Mouse (Mus musculus) activated CD4-positive, CD25-positive, alpha-beta regulatory T cell, adult 4 months (primary cell): Measurements from ENCODE around the gene Rcor1. TPM values are rescaled to one million over a fixed set of nuclear protein-coding genes. Genes with fewer than 3 reads are reported as not detected.

Source experiments
- ATAC-seq: one replicate; pipeline ENCODE4 v1.8.0; 2017
- polyA plus RNA-seq, 2 experiments: library from polyadenylated mRNA; unstranded; fragments of 100-300 nt; shearing (Covaris generic); gene quantifications; one replicate each; pipeline ENCODE4 v1.2.1; 2017

The Rcor1 gene
- 10 to 100 TPM; 14.7 to 15.9 TPM for polyA plus RNA-seq

DNA sequence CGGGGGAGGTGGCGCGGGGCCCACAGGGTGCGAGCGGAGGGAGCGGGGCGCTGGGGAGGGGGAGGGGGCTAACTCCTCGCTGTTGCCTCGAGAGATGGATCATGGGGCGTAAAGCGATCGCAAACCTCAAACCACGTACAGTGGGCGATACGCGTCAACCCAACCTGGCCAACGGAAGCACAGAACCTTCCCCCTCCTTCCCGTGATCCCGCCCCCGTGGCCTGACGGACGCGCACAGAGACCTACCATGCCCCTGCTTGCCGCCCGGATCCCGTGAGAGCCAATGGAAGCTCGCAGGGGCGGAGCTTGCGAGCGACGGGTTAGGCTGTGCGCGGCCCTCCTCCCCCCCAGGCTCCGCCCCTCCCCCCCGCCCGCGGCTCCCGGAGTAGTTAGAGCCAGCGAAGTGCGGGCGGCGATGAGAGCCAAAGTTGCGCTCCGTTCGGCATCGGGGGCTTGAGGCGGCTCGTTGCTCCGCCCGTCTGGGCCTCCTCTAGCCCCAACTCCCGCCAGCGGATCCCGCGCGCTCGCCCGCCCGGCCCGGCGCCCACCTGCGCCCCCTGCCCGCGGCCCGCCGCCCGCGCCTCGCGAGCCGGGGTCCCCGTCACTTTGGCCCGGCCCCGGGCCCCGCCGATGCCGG is at the start of gene Rcor1:
Rcor1 (plus strand) TSS at position 376 of the 637 bp plus-strand sequence.
- peak; percentile 97 for ATAC-seq

DNA sequence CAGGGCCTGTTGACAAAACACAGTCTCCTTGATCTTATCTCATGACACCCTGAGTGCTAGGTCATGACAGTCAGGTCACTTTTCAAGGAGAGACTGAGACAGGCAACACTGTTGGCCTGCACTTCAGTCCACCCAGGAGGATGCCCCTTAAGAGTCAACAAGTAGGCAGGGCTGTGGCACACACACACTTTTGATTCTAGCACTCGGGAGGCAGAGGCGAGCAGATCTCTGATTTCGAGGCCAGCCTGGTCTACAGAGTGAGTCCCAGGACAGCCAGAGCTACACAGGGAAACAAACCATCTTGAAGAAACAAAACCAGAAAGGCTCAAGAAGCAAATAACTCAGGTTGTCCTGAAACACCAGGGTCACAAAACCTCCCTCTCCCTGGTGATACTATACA is 49.7 kb upstream of the Rcor1 start:
- ATAC-seq: no peak

DNA sequence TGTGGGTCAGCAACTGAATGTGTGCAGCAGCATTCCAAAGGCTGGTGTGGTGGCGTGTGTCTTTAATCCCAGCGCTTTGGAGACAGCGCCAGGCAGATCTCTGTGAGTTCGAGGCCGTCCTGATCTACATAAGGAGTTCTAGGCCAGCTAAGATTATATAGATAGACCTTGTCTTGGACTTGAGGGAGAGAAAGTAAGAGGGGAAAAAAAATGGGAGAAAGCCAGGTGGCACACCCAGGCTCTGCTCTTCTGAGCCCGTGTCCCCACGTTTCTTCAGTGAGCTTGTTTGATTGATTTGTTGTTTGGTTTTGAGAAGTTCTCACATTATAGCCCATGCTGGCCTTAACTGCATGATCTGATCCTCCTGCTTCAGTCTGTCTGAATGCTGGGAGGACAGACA is 48.7 kb upstream of the Rcor1 start:
- no peak for ATAC-seq

DNA sequence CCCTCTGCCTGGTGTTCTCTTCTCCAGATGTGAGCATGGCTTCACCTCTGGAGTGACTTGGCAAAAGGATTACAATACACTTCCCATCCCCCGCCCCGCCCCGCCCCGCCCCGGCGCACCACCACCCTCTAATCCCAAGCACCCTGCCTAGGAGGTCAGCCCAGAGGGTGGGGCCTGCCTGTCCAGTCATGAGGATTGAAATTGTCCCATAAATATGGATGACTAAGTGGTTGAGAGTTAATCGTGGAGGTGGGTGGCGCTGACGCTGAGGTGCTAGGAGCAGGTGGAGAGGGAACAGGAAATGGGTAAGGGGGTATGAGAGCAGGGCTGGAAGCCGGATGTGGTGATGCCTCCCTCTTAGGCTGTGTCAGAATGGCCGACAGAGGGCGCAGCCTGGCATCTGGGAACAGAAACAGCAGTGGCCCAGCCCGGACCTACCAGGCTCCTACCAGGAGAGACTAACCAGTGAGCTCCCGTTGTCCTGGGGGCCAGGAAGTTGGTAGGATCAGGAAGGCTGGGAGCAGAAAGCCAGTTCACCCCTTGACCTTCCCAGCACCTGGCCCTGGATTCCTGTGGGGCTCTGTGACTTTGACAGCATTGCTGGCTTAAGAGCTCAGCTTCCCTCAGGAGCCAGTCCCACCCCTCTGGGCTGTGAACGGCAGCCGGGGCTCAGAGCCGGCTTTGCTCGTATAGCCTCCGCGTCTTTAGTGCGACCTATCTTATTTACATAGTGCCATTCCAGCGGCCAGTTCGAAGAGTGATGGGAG is 47.6 kb upstream of the Rcor1 start:
- peak; percentile 88 for ATAC-seq

DNA sequence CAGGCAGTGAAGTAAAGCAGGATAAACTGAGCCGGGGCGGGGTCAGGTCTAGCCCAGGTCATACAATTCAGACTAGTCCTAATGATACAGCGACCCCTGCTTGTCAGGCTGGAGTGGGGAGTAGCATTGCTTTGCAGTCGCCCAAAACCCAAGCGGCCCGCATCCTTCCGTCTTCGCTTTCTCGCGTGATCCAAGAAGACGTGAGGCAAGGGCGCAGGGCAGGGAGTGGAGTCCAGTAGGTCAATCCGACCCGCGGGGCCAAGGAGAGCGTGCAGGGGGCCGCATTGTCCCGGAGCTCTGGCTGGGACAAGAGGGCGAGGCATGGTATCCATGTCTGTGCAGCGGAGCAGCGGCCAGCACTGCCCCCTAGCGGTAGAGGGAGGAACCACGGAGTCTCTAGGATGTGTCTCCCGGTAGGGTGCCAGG is 47.0 kb upstream of the Rcor1 start:
- peak; percentile 74 for ATAC-seq

DNA sequence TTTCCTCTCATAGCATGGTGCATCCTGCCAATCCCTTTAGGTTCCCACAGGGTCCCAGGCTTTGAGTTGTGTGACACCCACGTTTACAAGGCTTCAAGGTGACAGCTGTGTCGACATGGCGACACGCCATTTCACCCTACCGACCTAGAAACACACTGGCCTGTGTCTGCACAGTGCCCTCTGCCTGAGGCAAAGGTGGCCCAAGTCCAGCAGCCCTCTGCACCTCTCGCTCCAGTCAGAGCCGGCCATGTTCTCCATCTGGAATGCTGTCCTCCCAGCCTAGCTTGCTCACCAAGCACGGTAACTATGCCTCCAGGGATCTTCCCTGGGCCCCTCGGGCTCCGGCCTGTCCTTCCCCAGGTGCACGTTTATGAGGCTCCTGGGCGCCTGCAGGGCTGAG is 46.4 kb upstream of the Rcor1 start:
- ATAC-seq: no peak

DNA sequence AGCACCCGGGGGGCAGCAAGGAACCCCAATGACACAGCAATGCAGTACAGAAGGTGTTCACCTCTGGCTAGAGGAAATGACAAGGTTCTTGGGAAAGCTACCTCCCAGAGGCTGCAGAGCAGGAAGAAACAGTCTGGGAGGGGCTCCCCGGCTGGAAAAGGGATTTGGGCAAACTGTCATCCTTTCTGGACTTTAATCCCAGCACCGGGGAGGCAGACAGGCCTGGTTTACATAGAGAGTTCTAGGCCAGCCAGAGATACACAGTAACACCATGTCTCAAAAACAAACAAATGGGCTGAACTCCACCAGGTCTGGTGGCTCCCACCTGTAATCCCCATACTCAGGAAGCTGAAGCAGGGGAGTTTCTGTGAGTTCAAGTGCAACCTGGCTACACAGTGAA is 45.9 kb upstream of the Rcor1 start:
- ATAC-seq: no peak

DNA sequence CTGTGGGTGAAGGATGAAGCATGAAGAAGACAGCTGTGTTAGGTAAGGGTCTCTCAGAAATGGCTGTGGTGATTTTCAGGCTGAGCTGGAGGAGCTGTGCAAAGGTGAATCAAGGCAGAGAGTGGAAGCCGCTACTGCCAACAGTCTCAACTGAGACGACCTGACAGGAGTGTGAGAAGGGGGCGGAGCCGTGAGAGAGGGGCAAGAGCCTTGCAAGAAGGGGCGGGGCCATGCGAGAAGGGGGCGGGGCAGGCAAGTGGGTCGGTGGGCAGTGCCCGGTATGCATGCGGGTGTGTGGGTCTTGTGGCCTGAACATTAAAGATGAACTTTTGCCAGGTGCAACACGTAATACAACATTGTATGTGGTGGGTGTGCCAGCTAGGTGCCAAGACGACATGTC is 44.5 kb upstream of the Rcor1 start:
- ATAC-seq: no peak

DNA sequence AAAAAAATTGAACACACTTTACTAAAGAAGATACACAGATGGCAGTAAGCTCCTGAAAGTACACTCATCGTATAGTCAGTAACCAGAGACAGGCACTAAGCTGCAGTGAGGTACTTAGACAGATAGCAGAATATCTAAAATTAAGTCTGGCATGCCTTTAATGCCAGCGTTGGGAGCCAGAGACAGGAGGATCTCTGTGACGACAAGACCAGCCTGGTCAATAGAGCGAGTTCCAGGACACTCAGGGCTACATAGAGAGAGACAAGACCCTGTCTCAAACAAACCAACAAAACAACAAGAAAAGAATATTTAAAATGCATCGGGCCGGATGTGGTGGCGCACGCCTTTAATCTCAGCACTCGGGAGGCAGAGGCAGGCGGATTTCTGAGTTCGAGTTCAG is 41.1 kb upstream of the Rcor1 start:
- ATAC-seq: no peak

DNA sequence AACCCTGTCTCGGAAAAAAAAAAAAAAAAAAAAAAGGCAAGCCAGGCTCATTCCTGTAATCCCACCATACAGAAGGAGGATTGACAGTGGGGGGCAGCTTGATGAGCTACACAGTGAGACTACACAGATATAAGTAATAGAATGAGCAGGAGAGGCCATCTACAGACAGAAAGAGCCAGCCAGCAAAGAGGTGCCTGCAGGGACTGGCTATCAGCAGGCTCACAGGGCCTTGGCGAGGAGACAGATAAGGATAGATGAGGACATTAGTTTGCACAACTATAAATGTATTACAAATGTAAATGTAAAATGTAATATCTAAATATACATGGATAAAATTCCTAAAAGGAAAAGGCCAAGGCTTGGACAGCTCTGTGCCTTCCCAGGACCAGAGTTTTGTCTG is 39.3 kb upstream of the Rcor1 start:
- no peak for ATAC-seq

DNA sequence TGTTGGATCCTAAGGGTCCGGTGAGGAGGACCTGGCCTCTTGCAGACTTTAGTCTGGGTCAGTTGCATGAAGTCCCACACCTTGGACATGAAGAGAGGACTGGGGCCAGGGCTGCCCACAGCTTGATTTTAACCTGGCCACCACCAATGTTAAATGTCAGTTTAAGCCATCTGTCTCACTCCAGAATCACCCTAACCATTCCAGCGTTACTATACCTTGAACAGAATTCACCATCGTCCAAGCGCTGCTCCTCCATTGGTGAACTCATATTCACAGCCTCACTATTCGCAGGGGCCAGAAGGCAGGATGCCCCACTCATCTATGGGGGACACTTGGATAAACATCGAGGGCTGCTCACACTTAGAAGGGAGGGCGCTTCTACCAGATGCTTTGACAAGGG is 38.2 kb upstream of the Rcor1 start:
- no peak for ATAC-seq

DNA sequence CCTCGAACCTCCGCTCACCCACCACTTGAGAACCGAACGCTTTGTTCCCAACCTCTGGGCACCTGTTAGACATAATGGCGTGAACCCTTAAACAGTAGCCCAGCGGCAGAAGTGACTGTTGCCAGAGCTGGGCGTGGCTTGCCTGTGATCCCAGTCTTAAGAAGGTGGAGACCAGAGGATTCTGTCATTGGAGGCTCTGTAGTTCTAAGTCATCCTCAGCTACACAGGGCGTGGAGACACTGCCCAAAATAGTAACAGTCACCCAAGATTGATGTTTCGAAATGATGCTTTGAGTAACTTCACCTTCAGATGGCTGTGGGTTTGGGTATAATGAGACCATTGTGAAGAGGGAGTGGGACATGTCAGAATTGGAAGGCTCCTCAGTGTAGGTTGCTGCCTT is 35.0 kb upstream of the Rcor1 start:
- no peak for ATAC-seq

DNA sequence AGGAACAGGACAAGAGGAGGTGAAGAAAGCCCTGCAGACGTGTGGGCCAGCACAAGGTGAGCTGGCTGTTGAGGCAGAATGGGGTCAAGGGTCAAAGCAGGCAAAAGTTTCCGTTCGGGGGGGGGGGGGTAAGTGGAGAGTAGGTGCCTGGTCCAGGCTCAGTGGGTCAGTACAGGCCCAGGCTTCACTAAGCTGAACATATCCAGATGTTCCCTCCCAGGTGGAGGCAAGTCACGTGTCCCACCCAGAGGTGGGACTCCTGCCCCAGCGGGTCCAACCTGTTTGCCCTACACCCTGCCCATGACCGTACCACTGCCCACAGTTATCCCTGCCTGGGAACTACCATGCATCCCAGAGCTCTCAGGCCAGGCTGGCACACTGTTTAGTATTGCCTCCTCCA is 33.3 kb upstream of the Rcor1 start:
- ATAC-seq: no peak

DNA sequence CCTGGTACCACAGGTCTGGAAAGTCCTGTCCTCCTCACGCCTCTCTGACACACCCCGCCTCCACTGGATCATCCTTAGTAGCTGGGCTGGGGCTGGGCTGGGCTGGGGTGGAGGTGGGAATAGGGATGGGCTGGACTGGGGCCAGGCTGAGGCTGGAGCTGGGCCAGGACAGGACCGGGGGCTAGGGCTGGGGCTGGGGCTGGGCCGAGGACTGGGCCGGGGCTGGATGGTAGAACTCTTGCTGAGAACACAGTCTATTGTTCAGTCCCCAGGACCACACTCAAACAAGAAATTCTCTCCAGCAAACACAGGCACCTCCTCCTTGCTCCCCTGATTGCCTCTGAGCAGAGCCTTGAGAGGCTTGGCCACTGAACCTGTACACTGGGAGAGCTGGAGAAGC is 32.8 kb upstream of the Rcor1 start:
- no peak for ATAC-seq

DNA sequence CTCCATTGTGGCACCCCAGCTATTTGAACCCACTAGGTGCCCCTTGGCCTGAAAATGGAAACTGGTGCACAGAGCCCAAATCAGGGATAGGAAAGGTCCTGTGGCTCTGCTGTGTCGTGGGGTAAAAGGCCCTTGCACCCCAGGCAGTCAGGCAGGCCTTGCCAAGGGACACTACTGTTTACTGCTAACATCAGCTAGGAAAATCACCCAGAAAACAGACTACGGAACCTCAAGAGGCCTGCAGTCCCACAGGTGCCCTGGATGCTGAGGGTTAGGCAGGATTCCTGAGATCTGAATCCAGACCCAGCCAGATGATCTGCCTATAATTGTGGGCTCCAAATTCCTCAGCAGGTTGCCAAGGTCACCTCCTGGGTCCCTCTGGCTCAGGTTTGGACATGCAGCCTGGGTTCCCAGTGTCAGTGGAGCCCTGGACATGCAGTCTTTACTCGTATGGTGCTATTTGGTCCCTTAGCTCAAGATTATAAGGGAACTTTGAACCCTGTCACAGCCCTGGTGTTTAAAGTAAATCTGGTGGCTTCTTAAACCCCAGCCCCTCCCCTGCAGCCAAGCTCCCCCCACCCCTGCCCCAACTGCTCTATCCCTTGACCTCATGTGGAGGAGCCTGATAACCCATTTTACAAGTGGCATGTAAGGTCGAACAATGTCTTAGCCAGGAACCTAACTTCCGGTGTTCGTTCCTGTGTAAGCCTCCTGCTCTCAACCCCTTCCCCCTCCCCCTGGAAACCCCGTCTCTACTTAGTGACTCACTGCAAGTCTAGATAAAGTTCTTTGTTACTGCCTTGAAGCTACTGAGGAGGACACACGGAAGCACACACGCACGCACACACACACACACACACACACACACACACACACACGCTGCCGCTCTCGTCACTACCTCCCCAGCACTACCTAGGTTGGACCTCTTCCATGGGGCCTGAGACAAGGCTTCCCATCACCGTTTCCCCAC is 31.7 kb upstream of the Rcor1 start:
- ATAC-seq: peak; percentile 97

DNA sequence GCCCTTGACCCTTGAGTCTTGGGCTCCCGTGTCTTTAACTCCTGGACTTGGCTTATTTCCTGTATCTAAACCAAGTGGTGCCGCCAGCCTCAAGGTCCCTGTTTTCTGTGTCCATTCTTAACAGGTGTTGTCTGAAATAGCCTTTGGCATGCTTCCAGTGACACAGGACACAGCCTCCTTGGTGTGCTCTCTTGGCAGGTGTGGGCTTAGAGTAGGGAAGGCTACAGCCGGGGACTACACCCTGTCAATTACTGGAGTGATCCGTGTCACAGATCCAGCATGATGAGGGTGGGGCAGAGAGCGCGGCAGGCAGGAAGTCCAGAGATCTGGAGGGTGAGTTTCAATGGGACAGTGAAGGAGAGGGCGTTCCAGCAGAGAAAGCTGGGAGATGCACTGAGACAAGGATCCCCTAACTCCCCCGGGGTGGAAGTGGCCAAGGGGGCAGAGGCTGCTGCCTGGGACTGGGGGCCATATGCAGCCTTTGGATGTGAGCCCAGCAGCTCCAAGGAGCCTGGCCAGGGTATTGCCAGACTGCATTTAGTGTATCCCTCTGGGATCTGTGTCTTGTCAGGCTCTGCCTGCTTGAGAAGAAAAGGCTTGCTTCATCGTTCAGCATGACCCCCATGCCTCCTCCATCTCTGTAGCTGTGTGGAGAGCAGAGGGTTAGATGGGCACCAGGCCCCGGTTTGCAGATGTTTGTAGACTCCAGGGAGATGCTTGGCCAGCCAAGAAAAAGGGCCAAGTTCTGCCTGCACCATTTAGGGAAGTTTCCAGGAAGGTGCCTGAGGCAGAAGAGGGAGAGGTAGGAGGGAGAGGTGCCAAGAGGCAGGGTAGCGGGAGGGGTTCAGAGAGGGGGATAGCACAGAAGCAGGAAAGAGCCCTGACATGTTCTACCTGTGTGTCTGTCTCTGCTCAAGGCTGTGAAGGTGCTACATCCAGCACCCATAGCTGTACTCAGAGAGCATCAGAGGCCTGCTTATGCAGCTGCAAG is 30.4 kb upstream of the Rcor1 start:
- no peak for ATAC-seq

DNA sequence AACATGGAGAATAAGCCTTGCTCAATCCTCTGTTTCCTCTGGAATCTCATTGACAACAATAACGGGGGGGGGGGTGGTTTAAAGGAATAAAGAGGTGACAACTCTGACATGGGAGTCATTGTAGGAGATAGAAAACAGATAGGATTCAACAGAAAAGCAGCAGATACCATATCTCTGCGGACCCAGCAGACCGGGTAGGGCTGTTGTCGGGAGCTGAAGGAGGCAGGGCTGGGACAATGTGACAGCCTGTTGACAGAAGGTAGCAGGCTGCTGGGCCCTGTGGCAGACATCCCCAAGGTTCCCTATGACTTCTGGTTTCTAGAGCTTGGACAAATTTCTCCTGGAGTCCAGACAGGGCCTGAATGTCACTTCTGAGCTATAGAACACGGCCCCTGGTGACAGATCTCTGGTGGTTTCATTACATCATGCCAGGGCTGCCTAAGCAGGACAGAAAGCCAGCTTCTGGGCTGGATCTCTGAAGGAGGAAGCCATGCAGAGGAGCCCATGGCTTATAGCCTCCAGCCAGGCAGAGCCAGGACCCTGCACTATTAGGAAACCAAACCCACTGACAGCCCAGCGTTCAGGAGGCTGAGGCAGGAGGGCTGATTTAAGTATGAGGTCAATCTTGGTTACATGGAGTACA is 29.4 kb upstream of the Rcor1 start:
- no peak for ATAC-seq

DNA sequence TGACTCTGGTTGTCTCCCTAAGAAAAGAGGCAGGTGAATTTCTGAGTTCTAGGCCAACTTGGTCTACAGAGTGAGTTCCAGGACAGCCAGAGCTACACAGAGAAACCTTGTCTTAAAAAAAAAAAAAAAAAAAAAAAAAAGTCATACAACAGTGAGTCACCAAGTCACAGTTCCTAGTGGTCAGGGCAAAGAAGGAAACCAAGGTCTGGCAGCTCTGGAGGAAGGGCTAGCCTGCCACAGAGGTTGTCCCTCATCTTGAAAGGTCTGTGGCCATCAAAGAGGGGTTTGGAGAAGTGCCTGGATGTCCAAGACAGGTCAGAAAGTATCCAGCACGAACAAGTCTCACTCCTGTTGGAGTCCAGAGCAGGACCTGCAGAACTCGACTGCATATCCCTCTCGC is 22.3 kb upstream of the Rcor1 start:
- ATAC-seq: no peak

DNA sequence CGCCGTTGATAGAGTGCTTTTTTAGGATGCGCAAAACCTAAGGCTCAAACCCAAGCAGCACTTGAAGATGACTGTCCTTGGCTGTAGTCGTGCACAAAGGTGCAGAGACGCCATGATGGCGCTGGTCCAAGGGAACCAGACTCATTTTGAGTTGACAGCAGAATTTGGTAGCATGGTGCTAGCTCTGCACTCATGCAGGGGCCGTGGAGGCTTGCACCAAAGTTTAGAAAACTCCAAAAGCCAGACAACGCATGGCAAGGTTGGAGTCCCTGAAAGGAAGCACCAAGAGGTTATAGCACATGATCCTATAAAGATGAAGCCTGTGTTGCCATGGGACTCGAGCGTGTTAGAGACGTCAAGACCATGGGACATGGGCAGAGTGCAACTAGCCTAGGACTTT is 21.1 kb upstream of the Rcor1 start:
- ATAC-seq: no peak

DNA sequence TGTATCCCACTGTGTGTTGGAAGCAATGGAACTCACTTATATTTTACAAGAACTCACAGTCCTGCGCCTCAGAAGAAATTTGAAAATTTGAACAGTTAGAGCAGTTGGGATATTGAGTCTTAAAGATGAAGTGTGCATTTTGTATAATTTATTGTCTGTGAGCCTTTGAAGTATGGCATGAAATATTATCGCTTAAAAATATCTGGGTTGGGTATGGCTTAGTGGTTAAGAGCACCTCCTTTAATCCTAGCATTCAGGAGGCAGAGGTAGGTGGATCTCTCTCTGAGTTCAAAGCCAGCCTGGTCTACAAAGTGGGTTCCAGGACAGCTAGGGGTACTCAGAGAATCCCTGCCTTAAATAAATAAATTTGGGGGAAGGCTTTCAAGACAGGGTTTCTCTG is 20.1 kb upstream of the Rcor1 start:
- no peak for ATAC-seq

DNA sequence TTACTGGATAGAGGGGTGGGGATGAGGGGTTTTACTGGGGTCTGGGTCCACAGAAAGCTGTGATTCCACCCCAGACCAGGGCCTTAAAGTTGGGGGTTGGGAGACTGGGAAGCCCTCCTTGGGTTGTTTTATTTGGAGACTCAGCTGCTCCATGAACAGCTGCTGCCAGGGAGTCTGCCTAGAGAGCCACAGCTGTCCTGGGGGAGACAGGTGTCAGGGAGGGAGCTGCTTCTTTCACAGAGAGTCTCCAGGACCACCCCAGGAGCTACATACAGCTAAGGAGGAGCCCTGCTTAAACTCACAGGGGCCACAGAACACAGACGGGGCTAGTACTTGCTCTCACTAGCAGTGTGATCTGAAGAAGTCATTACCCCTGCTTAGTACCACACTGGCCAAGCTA is 18.0 kb upstream of the Rcor1 start:
- ATAC-seq: no peak

DNA sequence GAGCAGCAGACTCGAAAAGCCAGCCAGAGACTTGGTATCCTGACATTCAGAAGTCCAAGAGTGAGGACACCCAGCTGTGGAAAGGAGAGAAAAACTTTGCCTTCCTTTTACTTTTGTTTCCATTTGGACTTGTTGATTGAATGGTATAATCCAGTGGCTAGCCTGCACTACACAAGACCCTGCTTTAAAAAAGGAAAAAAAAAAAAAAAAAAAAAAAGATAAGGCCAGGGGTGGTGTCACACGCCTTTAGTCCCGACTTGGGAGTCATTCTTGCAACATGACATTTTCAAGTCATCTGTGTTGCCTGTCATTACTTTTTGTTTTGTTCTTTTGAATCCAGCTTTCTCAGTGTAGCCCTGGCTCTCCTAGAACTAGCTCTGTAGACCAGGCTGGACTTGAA is 17.6 kb upstream of the Rcor1 start:
- no peak for ATAC-seq
